Mouse (Mus musculus) testis, postnatal 14 days (tissue): ENCODE results near the gene Glrx5.

ENCODE experiments used
- DNase-seq: peaks from one replicate; pipeline ENCODE4 v3.0.0; 2021; ENCODE audit warnings: low spot score

The Glrx5 gene

GRCm38 (mm10) chr12:105073708-105074107, 41.2 kb downstream of the Glrx5 start:
- DNase-seq: no peak

- no peak for DNase-seq
Measured at GRCm38 (mm10) chr12:105075496-105075895, 43.0 kb downstream of the Glrx5 start.

GRCm38 (mm10) chr12:105076511-105076910, 44.0 kb downstream of the Glrx5 start:
- DNase-seq: no peak

GRCm38 (mm10) chr12:105077232-105077631, 44.7 kb downstream of the Glrx5 start:
- DNase-seq: no peak

GRCm38 (mm10) chr12:105084171-105084570, 51.7 kb downstream of the Glrx5 start:
- no peak for DNase-seq

- no peak for DNase-seq
Measured at GRCm38 (mm10) chr12:105084816-105085215, 52.3 kb downstream of the Glrx5 start.

- DNase-seq: no peak
Measured at GRCm38 (mm10) chr12:105085296-105085695, 52.8 kb downstream of the Glrx5 start.

GRCm38 (mm10) chr12:105086781-105087180, 54.3 kb downstream of the Glrx5 start:
- no peak for DNase-seq

- no peak for DNase-seq
Measured at GRCm38 (mm10) chr12:105087353-105087752, 54.9 kb downstream of the Glrx5 start.

GRCm38 (mm10) chr12:105089231-105089630, 56.7 kb downstream of the Glrx5 start:
- DNase-seq: no peak

GRCm38 (mm10) chr12:105091604-105092003, 59.1 kb downstream of the Glrx5 start:
- DNase-seq: no peak
